Mouse (Mus musculus) ES-Bruce4 (cell line): ENCODE measurements around the gene Rara. TPM values are rescaled to one million over a fixed set of nuclear protein-coding genes. Genes with fewer than 3 reads are reported as not detected.

ENCODE experiments used
- H3K27ac ChIP-seq: 2 replicates; pipeline ENCODE4 v1.5.1; 2012; ENCODE audit warnings: low read length, inconsistent platforms; ENCODE audit not compliant: insufficient read depth
- H3K27me3 ChIP-seq: 2 replicates; pipeline ENCODE4 v1.6.1; 2012; ENCODE audit warnings: mild to moderate bottlenecking, low read length, inconsistent platforms; ENCODE audit not compliant: control insufficient read depth, poor library complexity, insufficient read depth, severe bottlenecking
- H3K36me3 ChIP-seq: 2 replicates; pipeline ENCODE4 v1.6.1; 2012; ENCODE audit warnings: inconsistent platforms, mild to moderate bottlenecking, low read length, moderate library complexity; ENCODE audit not compliant: control insufficient read depth, poor library complexity, insufficient read depth, severe bottlenecking
- H3K4me1 ChIP-seq: one replicate; pipeline ENCODE4 v1.8.1; 2011; ENCODE audit warnings: low read length; ENCODE audit not compliant: control insufficient read depth, insufficient read depth
- H3K4me3 ChIP-seq: 2 replicates; pipeline ENCODE4 v1.5.1; 2011; ENCODE audit warnings: low read depth, mild to moderate bottlenecking, low read length
- H3K9ac ChIP-seq: 2 replicates; pipeline ENCODE4 v1.6.1; 2012; ENCODE audit warnings: low read depth, mild to moderate bottlenecking, inconsistent platforms; ENCODE audit not compliant: poor library complexity, severe bottlenecking
- H3K9me3 ChIP-seq: replicated peaks from 2 replicates; pipeline ENCODE4 v1.6.1; 2012; ENCODE audit warnings: mild to moderate bottlenecking, low read length, inconsistent platforms; ENCODE audit not compliant: control insufficient read depth, poor library complexity, insufficient read depth, severe bottlenecking
- EP300 ChIP-seq: IDR thresholded peaks from 2 replicates; pipeline ENCODE4 v1.6.1; 2011; ENCODE audit warnings: low read depth, low read length; ENCODE audit not compliant: insufficient read depth
- POLR2A ChIP-seq: IDR thresholded peaks from one replicate; pipeline ENCODE4 v1.8.1; 2011; ENCODE audit warnings: low read length; ENCODE audit not compliant: insufficient read depth
- polyA plus RNA-seq: library from polyadenylated mRNA; stranded (reverse); fragments of >200 nt; gene quantifications from 2 replicates; pipeline ENCODE4 v1.2.4, GENCODE M21; 2011; ENCODE audit warnings: low read depth; ENCODE audit not compliant: missing spikeins, insufficient read depth, insufficient read length

The Rara gene
- polyA plus RNA-seq, 1 experiment: 23.7 TPM

DNA sequence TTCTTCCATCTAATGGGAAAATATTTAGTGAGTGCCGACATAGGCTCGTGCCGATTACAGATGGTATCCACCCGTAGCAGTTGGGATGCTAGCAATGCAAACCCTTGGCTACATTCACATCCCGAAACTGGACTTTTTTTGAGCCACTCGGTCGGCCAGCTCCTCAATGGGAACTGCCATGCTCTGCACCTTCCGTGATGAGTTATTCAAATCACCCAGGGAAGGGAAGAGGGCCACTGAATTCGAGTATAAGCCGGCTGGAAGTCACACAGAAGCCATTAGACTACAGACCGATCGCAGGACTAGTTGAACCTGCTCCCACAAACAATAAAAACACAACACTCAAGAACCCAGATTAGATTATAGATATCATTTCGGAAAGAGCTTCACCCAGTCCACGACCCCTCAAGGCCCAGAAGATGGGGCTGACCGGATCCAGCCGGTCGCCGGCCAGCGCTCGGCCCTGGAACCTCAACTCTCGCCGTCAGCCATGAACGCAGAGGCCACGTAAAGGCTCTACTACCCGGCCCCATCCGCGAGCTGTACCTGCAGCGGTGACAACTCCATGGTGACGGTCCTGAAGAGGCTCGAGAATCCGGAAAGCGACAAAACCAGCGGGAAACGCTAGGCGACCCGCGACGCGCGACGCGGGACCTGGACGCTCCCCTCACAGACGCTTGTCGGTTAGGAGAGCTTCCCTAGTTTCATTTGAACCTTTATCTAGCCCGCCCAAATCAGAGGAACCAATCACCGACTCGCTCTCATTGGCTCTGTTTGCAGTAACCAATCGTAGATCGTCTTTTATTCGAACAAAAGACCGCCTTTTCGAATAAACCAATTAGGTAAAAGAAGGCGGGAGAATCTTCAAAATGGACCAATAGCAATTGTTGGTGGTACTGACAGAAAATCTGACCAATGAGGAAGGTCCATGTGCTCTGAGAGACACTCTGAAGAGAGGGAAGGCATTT lies 96.2 kb downstream of the Rara start, which contains the start of gene Top2a:
TSS of gene Top2a (minus strand) at position 690 of the 968 bp plus-strand sequence.
- peak; percentile 89 for TF ChIP-seq POLR2A
- TF ChIP-seq EP300: no peak
- Histone ChIP-seq H3K36me3 (peaks cover 37% of the 10 kb centered on the region), H3K27ac (0 out of 2 replicates have a peak within 1 kb of the TSS, but pooled peaks have one; percentile 14), H3K4me3 (peak within 1 kb of the TSS; percentile 89), H3K9me3 (no peaks in the 10 kb centered on the region), H3K27me3 (no peaks in the 10 kb centered on the region), H3K4me1 (no peaks in the 10 kb centered on the region), H3K9ac (peak within 1 kb of the TSS; percentile 91)

Other genes starting within 250 kb of the Rara start
- gene Psmd3, start 245.3 kb upstream of the Rara start, polyA plus RNA-seq: 123 and 129 TPM in 2 replicates
- not detected in 2 replicates for gene Csf3, start 226.6 kb upstream of the Rara start, polyA plus RNA-seq
- gene Med24, start 198.4 kb upstream of the Rara start, polyA plus RNA-seq: 83.5 and 85.8 TPM in 2 replicates
- gene Thra, start 187.2 kb upstream of the Rara start, polyA plus RNA-seq: 20.7 and 24.6 TPM in 2 replicates
- 7.4 and 7.5 TPM in 2 replicates for gene Nr1d1, start 152.5 kb upstream of the Rara start, polyA plus RNA-seq
- 68.7 and 69.1 TPM in 2 replicates for gene Msl1, start 132.3 kb upstream of the Rara start, polyA plus RNA-seq
- 55.0 and 57.7 TPM in 2 replicates for gene Casc3, start 122.9 kb upstream of the Rara start, polyA plus RNA-seq
- gene Rapgefl1, start 91.0 kb upstream of the Rara start, polyA plus RNA-seq: 3.5 and 4.0 TPM in 2 replicates
- gene Wipf2, start 64.2 kb upstream of the Rara start, polyA plus RNA-seq: 36.5 and 40.3 TPM in 2 replicates
- gene Cdc6, start 20.0 kb upstream of the Rara start, polyA plus RNA-seq: 54.3 and 55.8 TPM in 2 replicates
- not detected in 2 replicates for gene Gjd3, start 55.2 kb downstream of the Rara start, polyA plus RNA-seq
- gene Top2a, start 96.4 kb downstream of the Rara start, polyA plus RNA-seq: 631 and 674 TPM in 2 replicates
- gene Igfbp4, start 113.4 kb downstream of the Rara start, polyA plus RNA-seq: 47.6 and 51.4 TPM in 2 replicates
- 12.8 and 13.9 TPM in 2 replicates for gene Tns4, start 161.5 kb downstream of the Rara start, polyA plus RNA-seq
- gene Ccr7, start 227.3 kb downstream of the Rara start, polyA plus RNA-seq: not detected in 2 replicates